Mouse (Mus musculus) G1E-ER4 (cell line): Measurements from ENCODE around the gene Ap4s1. TPM values are rescaled to one million over a fixed set of nuclear protein-coding genes. Genes with fewer than 3 reads are reported as not detected.

Source experiments
- GATA1 ChIP-seq: IDR thresholded peaks from one replicate; pipeline ENCODE4 v1.8.0; 2012; ENCODE audit warnings: low read length, inconsistent platforms
- polyA plus RNA-seq: library from polyadenylated mRNA; stranded (reverse); fragments of >175 nt; gene quantifications from 2 replicates; pipeline ENCODE4 v1.2.3, GENCODE M21; 2012

Gene Ap4s1
- polyA plus RNA-seq, 1 experiment = 8.7 TPM

GRCm38 (mm10) chr12:51735840-51736271 is 45.0 kb downstream of the Ap4s1 start:
- no peak for TF ChIP-seq GATA1

- no peak for TF ChIP-seq GATA1
These were observed 45.5 kb downstream of the Ap4s1 start for GRCm38 (mm10) chr12:51736381-51736780.

- TF ChIP-seq GATA1 = no peak
These were observed 46.0 kb downstream of the Ap4s1 start for GRCm38 (mm10) chr12:51736807-51737206.

- no peak for TF ChIP-seq GATA1
These were observed 50.9 kb downstream of the Ap4s1 start for GRCm38 (mm10) chr12:51741690-51742089.

- no peak for TF ChIP-seq GATA1
These were observed 54.1 kb downstream of the Ap4s1 start for GRCm38 (mm10) chr12:51744957-51745356.

GRCm38 (mm10) chr12:51747348-51747747 is 56.5 kb downstream of the Ap4s1 start:
- TF ChIP-seq GATA1 = no peak

- TF ChIP-seq GATA1 = no peak
These were observed 65.2 kb downstream of the Ap4s1 start for GRCm38 (mm10) chr12:51755938-51756598.

GRCm38 (mm10) chr12:51756599-51756961 is 65.7 kb downstream of the Ap4s1 start:
- TF ChIP-seq GATA1 = no peak

GRCm38 (mm10) chr12:51759374-51759773 is 68.5 kb downstream of the Ap4s1 start:
- TF ChIP-seq GATA1 = no peak

- no peak for TF ChIP-seq GATA1
These were observed 76.6 kb downstream of the Ap4s1 start for GRCm38 (mm10) chr12:51767454-51767853.

- TF ChIP-seq GATA1 = no peak
These were observed 77.9 kb downstream of the Ap4s1 start for GRCm38 (mm10) chr12:51768702-51769101.

GRCm38 (mm10) chr12:51784842-51785241 is 94.0 kb downstream of the Ap4s1 start:
- no peak for TF ChIP-seq GATA1

Other genes starting within 250 kb of the Ap4s1 start
- gene Coch, start 97.7 kb upstream of the Ap4s1 start, polyA plus RNA-seq = not detected in 2 replicates
- 18.1 and 23.6 TPM in 2 replicates for gene Strn3, start 864 bp downstream of the Ap4s1 start, polyA plus RNA-seq
- gene Hectd1, start 138.5 kb downstream of the Ap4s1 start, polyA plus RNA-seq = 14.7 and 24.1 TPM in 2 replicates